In genomic region chr2:168479930-168480329, GRCm38 (mm10) we compare ENCODE assay signal across 11 mouse cellular contexts.
DNase-seq lines count a peak whose midpoint lies in the region; ATAC-seq and TF ChIP-seq lines count a peak whose summit lies in the region.
"Had no signal": no experiment of that assay in that cellular context is flagged by ENCODE, and none has a peak within 500 bp of the region (broad histone marks: within the 10 kb centered on the region; RNA-seq: fewer than 3 reads in every experiment).

No protein-coding gene starts in this region.

- H3K27ac ChIP-seq in lung, embryonic 14.5 days (ENCODE audit: low read depth) = no peak overlapping the region
- H3K27ac ChIP-seq: liver, embryonic 14.5 days had no signal

- intact Hi-C loops in gastrocnemius, postnatal 14 days (cut with DNase I; ENCODE audit: low total_unique reads) = no loop called here

- no peaks in the 10 kb centered on the region for H3K36me3 ChIP-seq in lung, embryonic 14.5 days (ENCODE audit: insufficient read depth)

- H3K27me3 ChIP-seq in lung, embryonic 14.5 days (ENCODE audit: insufficient read depth, low read length) = peaks cover 10% of the 10 kb centered on the region; the same call in 1 of the 2 replicates

- H3K4me2 ChIP-seq in lung, embryonic 14.5 days = no peak overlapping the region

- ATAC-seq in lung, embryonic 14.5 days (ENCODE audit: insufficient read depth) = no peak
- ATAC-seq: CD4-positive, CD25-positive, alpha-beta regulatory T cell, adult 4 months; intestine, postnatal 0 days had no signal

- H3K4me1 ChIP-seq in lung, embryonic 14.5 days (ENCODE audit: insufficient read depth) = no peaks in the 10 kb centered on the region

- no peak overlapping the region for H3K9ac ChIP-seq in lung, embryonic 14.5 days
- H3K9ac ChIP-seq: liver, embryonic 14.5 days had no signal

- WGBS in lung, embryonic 14.5 days = 81% methylated on average over 15 of the region's 15 CpGs

- DNase-seq in lung, embryonic 14.5 days = peak; percentile 34
- DNase-seq in lung, postnatal 10 days = no peak
- peak; percentile 94 for DNase-seq in cerebellum, postnatal 10 days
- peak; percentile 87 for DNase-seq in layer of hippocampus, adult 9-11 months
- DNase-seq in right cerebral cortex, postnatal 36 days (ENCODE audit: low spot score in 2 of 2) = peak; percentile 69 to 79
- no peak for DNase-seq in gastrocnemius, postnatal 14 days
- no peak for DNase-seq in urinary bladder, adult 2 months (ENCODE audit: low spot score)
- no peak for DNase-seq in urinary bladder, postnatal 4 days (ENCODE audit: low spot score in 2 of 2)

- no peak for TF ChIP-seq CTCF in lung, embryonic 14.5 days (IDR thresholded peaks at IDR 0.05; ENCODE audit: low read depth)

- H3K9me3 ChIP-seq in lung, embryonic 14.5 days (ENCODE audit: low read depth, low read length) = no peaks in the 10 kb centered on the region

- no peak overlapping the region for H3K4me3 ChIP-seq in lung, embryonic 14.5 days (ENCODE audit: low read depth, low read length)

Comparison
In these comparisons a context has a peak if more than half of its experiments do, and no peak if none do; other contexts are left out.
1. DNase-seq: peak in lung, embryonic 14.5 days (single experiment), cerebellum, postnatal 10 days (2 of 2), layer of hippocampus, adult 9-11 months (single experiment) and right cerebral cortex, postnatal 36 days (2 of 2); none in lung, postnatal 10 days (single experiment), gastrocnemius, postnatal 14 days (single experiment), urinary bladder, adult 2 months (single experiment) and urinary bladder, postnatal 4 days (0 of 2).